Mouse (Mus musculus) stomach, postnatal 0 days (tissue): Measurements from ENCODE around the gene Nhp2.

Experiments
- CTCF ChIP-seq: IDR thresholded peaks from 2 replicates; pipeline ENCODE4 v1.5.1; 2016; ENCODE audit warnings: antibody characterized with exemption, low read depth, mild to moderate bottlenecking, moderate library complexity
- EP300 ChIP-seq: optimal IDR thresholded peaks from 2 replicates; pipeline ENCODE3; 2016; ENCODE audit warnings: antibody characterized with exemption

- TF ChIP-seq CTCF (no peak), EP300 (no peak)
These were observed 24.0 kb upstream of the Nhp2 start for GRCm38 (mm10) chr11:51595459-51596083.
